Mouse (Mus musculus) kidney, embryonic 15.5 days (tissue): Measurements from ENCODE around the gene Rnf214. TPM values are rescaled to one million over a fixed set of nuclear protein-coding genes. Genes with fewer than 3 reads are reported as not detected.

Experiments used
- ATAC-seq: fragments of 200-750 bp; cut with Nextera tagmentation; replicated peaks from 2 replicates; pipeline ENCODE4 v1.8.0; 2017; ENCODE audit warnings: moderate TSS enrichment; ENCODE audit not compliant: low FRiP score
- H3K27ac ChIP-seq: fragments of 300-500 bp; sonication (generic); 2 replicates; pipeline ENCODE4 v1.5.1; 2015; ENCODE audit warnings: mild to moderate bottlenecking, inconsistent platforms
- H3K27me3 ChIP-seq: fragments of 300-500 bp; sonication (generic); 2 replicates; pipeline ENCODE4 v1.6.1; 2015; ENCODE audit warnings: inconsistent platforms
- H3K36me3 ChIP-seq: fragments of 300-500 bp; sonication (generic); 2 replicates; pipeline ENCODE4 v1.6.1; 2015; ENCODE audit warnings: inconsistent platforms
- H3K4me1 ChIP-seq: fragments of 300-500 bp; sonication (generic); 2 replicates; pipeline ENCODE4 v1.6.1; 2015; ENCODE audit warnings: inconsistent platforms
- H3K4me2 ChIP-seq: fragments of 300-500 bp; sonication (generic); 2 replicates; pipeline ENCODE4 v1.6.1; 2015; ENCODE audit warnings: moderate library complexity, mild to moderate bottlenecking, inconsistent platforms
- H3K4me3 ChIP-seq: fragments of 300-500 bp; sonication (generic); replicated peaks from 2 replicates; pipeline ENCODE4 v1.5.1; 2015; ENCODE audit warnings: mild to moderate bottlenecking, inconsistent platforms
- H3K9ac ChIP-seq: fragments of 300-500 bp; sonication (generic); 2 replicates; pipeline ENCODE4 v1.6.1; 2015; ENCODE audit warnings: mild to moderate bottlenecking, inconsistent platforms
- H3K9me3 ChIP-seq: fragments of 300-500 bp; sonication (generic); replicated peaks from 2 replicates; pipeline ENCODE4 v1.6.1; 2016; ENCODE audit warnings: inconsistent platforms
- WGBS: fragments of 180-500 bp; shearing (Covaris S2); methylation state at CpG from one replicate; pipeline ENCODE4 v1.1.7; 2015; ENCODE audit warnings: mixed read lengths; 5-methylcytosine and 5-hydroxymethylcytosine counted together
- polyA plus RNA-seq: library from polyadenylated mRNA; unstranded; fragments of >200 nt; fragmentation: Nextera tagmentation; extraction: Ambion mirVana; gene quantifications from 2 replicates; pipeline ENCODE4 v1.2.1, GENCODE M21; 2015

Gene Rnf214
- polyA plus RNA-seq, 1 experiment from 2014 or later, result 62.3 TPM

DNA sequence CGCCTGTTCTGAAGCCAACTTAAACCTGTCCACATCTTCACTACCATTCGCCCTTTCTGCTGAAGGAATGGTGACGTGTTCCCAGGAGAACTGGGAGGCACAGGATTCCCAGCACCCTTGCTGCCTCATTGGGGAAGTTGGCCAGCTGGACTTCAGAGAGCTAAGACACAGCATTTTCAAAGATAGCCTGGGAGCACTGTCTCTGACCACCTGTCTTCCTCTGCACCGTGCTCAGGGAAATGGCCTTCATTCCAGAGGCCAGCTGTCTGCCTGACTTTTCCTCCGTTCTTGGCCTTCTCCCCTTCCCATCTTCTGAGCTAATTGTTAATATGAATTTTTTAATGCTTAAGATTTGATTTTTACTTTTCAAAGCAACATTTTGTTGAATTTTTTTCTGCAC is 22.6 kb upstream of the Rnf214 start:
- Histone ChIP-seq H3K27me3 (no peaks in the 10 kb centered on the region), H3K9ac (no peak overlapping the region), H3K36me3 (peaks cover 67% of the 10 kb centered on the region), H3K4me1 (peaks cover 13% of the 10 kb centered on the region), H3K4me2 (no peak overlapping the region), H3K27ac (no peak overlapping the region), H3K4me3 (no peak overlapping the region), H3K9me3 (no peaks in the 10 kb centered on the region)
- 91% methylated on average over 5 of the region's 5 CpGs for WGBS
- no peak for ATAC-seq

DNA sequence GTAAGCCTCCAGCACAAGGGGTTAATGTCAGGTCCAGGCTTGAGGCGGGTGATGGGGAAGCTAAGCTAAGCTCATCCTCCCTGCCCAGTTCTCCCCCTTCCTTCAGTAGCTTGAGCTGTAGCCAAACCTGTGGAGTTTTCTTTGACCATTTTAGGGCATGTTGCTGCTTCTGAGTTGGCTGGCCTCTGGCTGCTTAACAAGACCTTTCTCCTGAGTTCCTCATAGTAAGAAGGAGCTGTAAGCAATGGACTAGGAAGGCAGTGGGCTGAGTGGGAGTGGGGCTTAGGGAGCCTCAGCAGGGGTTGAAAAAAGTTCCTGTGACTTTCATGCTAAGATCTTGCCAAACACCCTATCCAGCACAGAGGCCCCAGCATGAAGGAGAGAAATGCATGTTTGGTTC is 13.2 kb upstream of the Rnf214 start:
- H3K4me3 ChIP-seq, result no peak overlapping the region
- no peaks in the 10 kb centered on the region for H3K4me1 ChIP-seq
- H3K9ac ChIP-seq, result no peak overlapping the region
- no peaks in the 10 kb centered on the region for H3K27me3 ChIP-seq
- no peak for ATAC-seq
- H3K9me3 ChIP-seq, result no peaks in the 10 kb centered on the region
- H3K36me3 ChIP-seq, result peaks cover 90% of the 10 kb centered on the region
- 58% methylated on average over 1 of the region's 1 CpGs for WGBS
- H3K4me2 ChIP-seq, result no peak overlapping the region
- H3K27ac ChIP-seq, result no peak overlapping the region

DNA sequence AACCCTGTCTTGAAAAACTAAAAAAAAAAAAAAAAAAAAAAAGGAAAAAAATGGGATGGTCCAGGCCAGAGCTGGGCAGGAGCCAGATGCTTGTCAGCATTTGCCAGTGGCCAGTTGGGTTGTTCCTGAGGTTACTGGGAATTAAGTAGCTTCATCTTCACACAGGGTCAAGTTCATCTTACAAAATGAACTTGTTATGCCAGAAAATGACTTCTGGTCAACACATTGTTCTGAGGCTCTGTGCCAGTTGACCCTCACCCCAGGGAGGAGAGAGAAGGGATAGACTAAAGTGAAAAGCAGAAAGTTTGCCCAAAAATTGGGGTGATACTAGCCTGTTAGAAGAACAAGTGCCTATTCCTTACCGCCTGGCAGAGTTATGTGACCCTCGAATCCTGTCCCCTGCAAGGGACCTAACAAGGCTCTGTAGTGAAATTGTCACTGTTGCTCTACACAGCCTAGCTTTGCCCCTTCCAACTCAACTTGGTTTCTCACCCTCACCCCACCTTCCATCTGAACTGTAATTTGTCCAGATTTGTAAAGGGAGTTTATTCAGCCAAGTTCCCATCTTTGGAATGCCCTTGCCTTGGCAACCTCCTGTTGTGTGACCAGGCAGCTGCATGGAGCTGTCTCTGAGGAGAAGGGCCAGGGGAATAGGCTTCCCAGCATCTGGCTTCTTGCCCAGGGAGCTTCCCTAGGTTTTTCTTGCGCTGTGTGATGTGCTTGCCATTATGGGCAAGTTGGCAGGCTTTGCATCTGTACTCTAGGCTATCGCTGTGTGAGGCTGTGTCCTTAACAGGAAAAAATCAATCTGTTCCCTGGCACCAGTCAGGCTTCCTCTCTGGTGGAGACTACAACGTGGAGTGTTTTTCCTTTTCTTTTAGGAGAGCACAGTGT is 10.6 kb upstream of the Rnf214 start:
- Histone ChIP-seq H3K27ac (no peak overlapping the region), H3K9me3 (no peaks in the 10 kb centered on the region), H3K36me3 (peaks cover 96% of the 10 kb centered on the region), H3K4me3 (no peak overlapping the region), H3K27me3 (no peaks in the 10 kb centered on the region), H3K9ac (no peak overlapping the region), H3K4me1 (no peaks in the 10 kb centered on the region), H3K4me2 (no peak overlapping the region)
- 84% methylated on average over 5 of the region's 5 CpGs for WGBS
- no peak for ATAC-seq

DNA sequence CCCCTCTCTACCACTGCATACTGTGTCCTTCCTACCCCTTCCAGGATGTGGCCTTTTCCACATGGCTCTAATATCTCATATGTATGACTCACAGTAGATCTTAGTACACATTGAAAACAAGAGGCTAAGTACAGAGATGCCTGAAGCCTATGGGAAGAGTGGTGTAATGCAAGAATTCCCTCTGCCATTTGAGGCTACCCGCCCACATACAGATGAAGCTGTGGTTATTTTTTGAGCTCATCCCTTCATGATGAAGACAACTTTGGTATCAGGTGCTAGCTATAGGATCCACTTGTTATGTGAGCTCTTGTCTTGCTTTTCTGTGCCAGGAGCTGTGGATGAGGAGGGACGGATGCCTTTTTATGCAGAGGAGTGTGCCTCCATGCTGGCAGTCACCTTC is 8.9 kb upstream of the Rnf214 start:
- WGBS, result 93% methylated on average over 2 of the region's 2 CpGs
- ATAC-seq, result no peak

DNA sequence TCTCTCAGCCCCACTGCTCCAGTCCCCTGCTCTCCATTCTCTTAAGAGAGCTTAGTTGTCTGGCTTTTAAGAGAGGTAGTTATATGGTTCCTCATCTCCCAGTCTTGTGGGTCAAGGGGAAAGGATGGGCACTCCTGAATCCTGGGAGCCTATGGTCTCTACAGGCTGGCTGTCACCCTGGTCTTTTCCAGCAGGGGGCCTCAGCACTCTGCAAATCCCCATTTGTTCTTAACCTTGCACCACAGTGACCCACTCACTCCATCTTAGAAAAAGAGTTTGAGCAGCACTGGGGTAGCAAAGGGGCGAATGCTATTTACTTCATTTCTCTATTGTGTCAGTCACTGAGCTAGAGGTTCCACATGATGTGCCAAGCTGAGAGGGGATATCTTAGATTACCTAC is 5.0 kb upstream of the Rnf214 start:
- Histone ChIP-seq H3K4me2 (no peak overlapping the region), H3K27ac (no peak overlapping the region), H3K27me3 (no peaks in the 10 kb centered on the region), H3K4me1 (peaks cover 10% of the 10 kb centered on the region), H3K9ac (no peak overlapping the region), H3K4me3 (no peak overlapping the region), H3K36me3 (peaks cover 79% of the 10 kb centered on the region), H3K9me3 (no peaks in the 10 kb centered on the region)
- 81% methylated on average over 1 of the region's 1 CpGs for WGBS
- ATAC-seq, result no peak

More for the DNA sequence above, 8.9 kb upstream of the Rnf214 start:
- no peak overlapping the region for H3K4me2 ChIP-seq
- H3K36me3 ChIP-seq, result peaks cover 98% of the 10 kb centered on the region
- H3K9me3 ChIP-seq, result no peaks in the 10 kb centered on the region
- H3K4me3 ChIP-seq, result no peak overlapping the region
- H3K9ac ChIP-seq, result no peak overlapping the region
- H3K27me3 ChIP-seq, result no peaks in the 10 kb centered on the region
- H3K4me1 ChIP-seq, result no peaks in the 10 kb centered on the region
- no peak overlapping the region for H3K27ac ChIP-seq

DNA sequence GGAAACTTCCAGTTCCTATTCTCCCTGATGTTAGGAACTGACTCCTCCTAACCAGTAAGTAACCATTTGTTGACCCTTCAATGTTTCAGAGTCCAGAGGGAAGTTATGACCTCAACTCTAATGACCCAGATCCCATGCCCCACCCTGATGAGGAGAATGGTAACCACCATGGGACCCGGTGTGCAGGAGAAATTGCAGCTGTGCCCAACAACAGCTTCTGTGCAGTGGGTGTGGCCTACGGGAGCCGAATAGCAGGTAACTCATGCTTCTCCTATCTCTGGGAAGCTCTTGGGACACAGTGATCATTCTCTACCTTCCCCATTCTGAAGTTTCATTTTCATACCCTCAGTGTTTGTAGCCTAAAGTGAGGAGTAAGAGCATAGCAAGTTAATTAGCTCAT is 4.3 kb upstream of the Rnf214 start:
- Histone ChIP-seq H3K36me3 (peaks cover 73% of the 10 kb centered on the region), H3K4me3 (no peak overlapping the region), H3K4me2 (no peak overlapping the region), H3K27me3 (no peaks in the 10 kb centered on the region), H3K9ac (no peak overlapping the region), H3K9me3 (no peaks in the 10 kb centered on the region), H3K4me1 (peaks cover 10% of the 10 kb centered on the region), H3K27ac (no peak overlapping the region)
- WGBS, result 92% methylated on average over 3 of the region's 3 CpGs
- no peak for ATAC-seq

DNA sequence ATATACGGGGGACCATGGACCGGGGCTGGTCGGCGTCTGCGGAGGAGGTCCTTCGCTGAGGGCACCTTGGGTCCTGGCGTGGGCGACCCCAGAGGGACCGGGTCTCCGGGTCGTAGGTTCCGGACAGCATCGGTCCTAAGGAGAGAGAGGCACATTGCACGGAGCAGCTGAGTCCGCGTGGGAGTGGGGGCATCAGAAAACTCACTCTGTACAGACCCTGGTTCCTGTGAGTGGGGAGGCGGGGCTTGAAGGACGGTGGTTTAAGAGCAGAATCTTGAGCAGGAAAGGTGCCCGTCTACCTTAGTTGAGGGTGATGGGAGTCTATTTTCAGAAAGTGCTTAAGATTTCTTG is 342 bp upstream of the Rnf214 start:
- Histone ChIP-seq H3K9ac (peak overlapping the region; percentile 94), H3K4me3 (peak overlapping the region; percentile 86), H3K27me3 (no peaks in the 10 kb centered on the region), H3K27ac (peak overlapping the region; percentile 98), H3K36me3 (peaks cover 50% of the 10 kb centered on the region), H3K4me1 (peaks cover 22% of the 10 kb centered on the region), H3K9me3 (no peaks in the 10 kb centered on the region), H3K4me2 (peak overlapping the region; percentile 88)
- WGBS, result under 1% methylated on average over 19 of the region's 19 CpGs
- ATAC-seq, result peak; percentile 33

DNA sequence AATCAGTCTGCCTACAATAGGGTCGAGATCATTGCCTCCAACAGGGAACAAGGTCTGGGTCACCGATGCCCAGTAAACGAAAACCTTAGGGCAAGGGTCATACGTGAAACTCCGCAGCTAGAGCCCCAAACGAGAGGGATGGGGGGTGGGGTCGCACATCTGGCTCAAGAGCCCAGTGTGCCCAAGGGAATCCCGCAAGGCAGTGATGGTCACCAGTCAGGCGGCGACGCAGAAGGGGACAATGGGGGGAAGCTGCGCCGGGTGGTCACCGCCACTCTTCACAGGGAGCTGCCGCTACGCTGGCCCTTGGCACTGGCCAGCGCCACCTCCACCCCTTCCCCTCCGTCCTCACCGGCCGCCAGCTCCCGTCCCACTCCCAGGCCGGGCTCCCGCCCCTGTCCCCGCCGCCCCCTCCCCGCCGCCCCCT is 887 bp downstream of the Rnf214 start:
- ATAC-seq, result peak; percentile 69
- peaks cover 22% of the 10 kb centered on the region for H3K4me1 ChIP-seq
- 0% methylated on average over 19 of the region's 27 CpGs for WGBS
- no peaks in the 10 kb centered on the region for H3K9me3 ChIP-seq
- H3K27me3 ChIP-seq, result no peaks in the 10 kb centered on the region
- peak overlapping the region; percentile 88 for H3K4me2 ChIP-seq
- peak overlapping the region; percentile 86 for H3K4me3 ChIP-seq
- peaks cover 49% of the 10 kb centered on the region for H3K36me3 ChIP-seq
- H3K9ac ChIP-seq, result peak overlapping the region; percentile 94
- H3K27ac ChIP-seq, result peak overlapping the region; percentile 98

DNA sequence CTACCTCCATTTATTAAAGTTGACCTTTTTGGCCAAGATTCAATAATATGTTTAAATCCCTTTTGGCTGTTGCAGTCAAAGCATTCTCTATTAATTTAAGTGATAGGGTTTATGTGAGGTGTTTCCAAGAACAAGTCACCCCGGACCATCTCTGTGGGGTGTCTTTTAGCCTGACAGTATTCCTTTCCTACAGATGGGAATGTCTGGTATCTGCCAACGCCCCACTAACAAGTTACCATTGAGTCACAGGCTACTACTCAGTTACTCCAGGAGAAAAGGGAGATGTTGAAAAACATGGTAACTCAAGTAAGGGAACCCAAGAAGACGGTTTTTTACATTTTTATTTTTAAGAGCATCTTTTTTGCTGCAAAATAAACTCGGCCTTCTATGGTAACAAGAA is 1.5 kb downstream of the Rnf214 start:
- Histone ChIP-seq H3K9me3 (no peaks in the 10 kb centered on the region), H3K9ac (peak overlapping the region; percentile 94), H3K36me3 (peaks cover 47% of the 10 kb centered on the region), H3K4me2 (peak overlapping the region; percentile 88), H3K27ac (0 out of 2 replicates have a peak overlapping the region, but pooled peaks have one; percentile 98), H3K4me3 (peak overlapping the region; percentile 86), H3K4me1 (peaks cover 22% of the 10 kb centered on the region), H3K27me3 (no peaks in the 10 kb centered on the region)
- WGBS, result 52% methylated on average over 4 of the region's 4 CpGs
- ATAC-seq, result no peak

DNA sequence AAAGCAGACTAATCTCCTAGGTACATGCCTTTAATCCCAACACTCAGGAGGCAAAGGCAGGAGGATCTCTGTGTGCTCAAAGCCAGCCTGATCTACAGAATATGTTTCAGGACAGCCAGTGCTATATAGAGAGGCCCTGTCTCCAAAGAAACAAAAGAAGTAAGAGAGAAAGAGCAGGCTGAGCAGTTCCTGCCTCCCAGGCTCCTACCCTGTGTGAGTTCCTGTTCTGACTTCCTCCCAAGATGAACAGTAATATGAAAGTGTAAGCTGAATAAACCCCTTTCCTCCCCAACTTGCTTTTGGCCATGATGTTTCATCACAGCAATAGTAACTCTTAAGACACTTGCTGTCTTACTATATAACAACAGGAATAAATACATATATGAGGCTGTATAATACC is 13.0 kb downstream of the Rnf214 start:
- H3K9me3 ChIP-seq, result no peaks in the 10 kb centered on the region
- H3K4me2 ChIP-seq, result no peak overlapping the region
- H3K4me1 ChIP-seq, result no peaks in the 10 kb centered on the region
- H3K9ac ChIP-seq, result no peak overlapping the region
- no peak overlapping the region for H3K4me3 ChIP-seq
- peaks cover 96% of the 10 kb centered on the region for H3K36me3 ChIP-seq
- no peak for ATAC-seq
- H3K27me3 ChIP-seq, result no peaks in the 10 kb centered on the region
- H3K27ac ChIP-seq, result no peak overlapping the region

DNA sequence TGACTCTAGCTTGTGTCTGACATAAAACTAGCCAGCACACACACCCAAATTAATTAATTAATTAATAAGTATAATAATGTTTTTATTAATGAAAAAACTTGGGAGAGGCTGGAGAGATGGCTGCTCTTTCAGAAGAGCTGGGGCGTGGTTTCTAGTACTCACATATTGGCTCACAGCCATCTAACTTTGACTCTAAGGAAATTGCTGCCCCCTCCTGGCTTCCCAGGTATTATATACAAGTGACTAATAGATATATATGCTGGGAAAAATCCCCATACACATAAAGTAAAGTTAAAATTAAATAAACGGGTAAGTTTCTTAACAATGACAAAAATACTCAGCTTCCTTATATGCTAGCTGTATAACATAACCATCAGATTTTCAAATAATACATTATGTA is 28.8 kb downstream of the Rnf214 start:
- H3K27me3 ChIP-seq, result no peaks in the 10 kb centered on the region
- H3K4me3 ChIP-seq, result no peak overlapping the region
- no peaks in the 10 kb centered on the region for H3K4me1 ChIP-seq
- no peak for ATAC-seq
- WGBS, result 75% methylated on average over 2 of the region's 2 CpGs
- peaks cover 79% of the 10 kb centered on the region for H3K36me3 ChIP-seq
- H3K27ac ChIP-seq, result no peak overlapping the region
- no peak overlapping the region for H3K9ac ChIP-seq
- H3K9me3 ChIP-seq, result no peaks in the 10 kb centered on the region
- H3K4me2 ChIP-seq, result no peak overlapping the region

DNA sequence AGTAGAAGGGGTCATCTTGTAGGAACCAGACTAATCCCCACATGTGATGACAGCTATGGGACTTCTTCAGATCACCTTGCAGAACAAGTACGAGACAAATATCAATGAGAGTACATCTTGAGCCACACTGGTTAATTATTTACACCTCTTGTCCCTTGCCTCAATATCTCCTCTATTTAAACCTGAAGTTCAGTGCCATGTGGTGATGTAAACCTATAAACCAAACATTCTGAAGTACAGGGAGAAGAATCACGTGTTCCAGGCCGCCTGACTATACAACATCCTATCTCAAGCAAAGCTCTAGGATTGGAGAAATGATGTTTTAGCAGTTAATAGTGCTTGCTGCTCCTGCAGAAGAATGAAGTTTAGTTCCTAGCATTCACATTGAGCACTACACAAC is 36.4 kb downstream of the Rnf214 start:
- ATAC-seq, result no peak
- no peak overlapping the region for H3K27ac ChIP-seq
- no peaks in the 10 kb centered on the region for H3K9me3 ChIP-seq
- no peak overlapping the region for H3K9ac ChIP-seq
- no peak overlapping the region for H3K4me2 ChIP-seq
- 95% methylated on average over 3 of the region's 3 CpGs for WGBS
- H3K4me3 ChIP-seq, result no peak overlapping the region
- H3K36me3 ChIP-seq, result peaks cover 92% of the 10 kb centered on the region
- no peaks in the 10 kb centered on the region for H3K4me1 ChIP-seq
- no peaks in the 10 kb centered on the region for H3K27me3 ChIP-seq

DNA sequence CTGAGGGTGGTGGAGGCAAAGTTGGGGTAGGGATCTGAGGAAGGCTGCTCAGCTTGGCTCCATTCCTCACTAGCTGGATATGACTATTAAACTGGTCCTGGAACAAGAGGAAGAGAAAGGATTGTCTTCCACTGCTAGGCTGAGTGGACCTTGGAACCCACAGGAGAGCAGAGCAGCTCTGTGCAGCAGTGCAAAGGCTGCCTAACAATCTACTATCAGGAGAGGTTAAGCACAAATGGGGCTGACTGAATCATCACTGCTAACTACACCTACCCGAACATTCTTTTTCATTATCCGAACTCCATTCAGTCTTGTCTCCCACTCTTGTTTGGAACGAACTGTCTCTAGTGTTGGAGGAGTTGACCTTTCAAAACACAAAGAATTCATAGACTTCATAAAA is 37.5 kb downstream of the Rnf214 start:
- no peak overlapping the region for H3K9ac ChIP-seq
- no peak overlapping the region for H3K27ac ChIP-seq
- no peaks in the 10 kb centered on the region for H3K4me1 ChIP-seq
- no peaks in the 10 kb centered on the region for H3K27me3 ChIP-seq
- WGBS, result 92% methylated on average over 3 of the region's 3 CpGs
- H3K4me2 ChIP-seq, result no peak overlapping the region
- no peak for ATAC-seq
- H3K9me3 ChIP-seq, result no peaks in the 10 kb centered on the region
- peaks cover 95% of the 10 kb centered on the region for H3K36me3 ChIP-seq
- no peak overlapping the region for H3K4me3 ChIP-seq
